Mouse (Mus musculus): ENCODE data around the gene Olfr461. TPM values are rescaled to one million over a fixed set of nuclear protein-coding genes. Genes with fewer than 3 reads are reported as not detected.
"Not testable (repeated sequence)": the region's sequence is repeated elsewhere in the genome, so short reads cannot be mapped to it uniquely, and the experiment has no call there.

Gene Olfr461
- not detected for total RNA-seq (2021)

- intact Hi-C loops (cut with DNase I) = no loop called here
- DNase-seq (ENCODE audit: extremely low spot score in 1 of 2, low spot score in 2 of 2) = no peak
Observed at GRCm38 (mm10) chr6:40554950-40555349, at the start of gene Olfr461. Gene Olfr461, minus strand, starts transcription at chr6:40555050.

- not testable (repeated sequence) for DNase-seq (ENCODE audit: extremely low spot score in 1 of 2, low spot score in 2 of 2)
Observed at GRCm38 (mm10) chr6:40598546-40598945, 43.7 kb upstream of the Olfr461 start.

GRCm38 (mm10) chr6:40594804-40595550 lies 40.1 kb upstream of the Olfr461 start:
- DNase-seq (ENCODE audit: extremely low spot score in 1 of 2, low spot score in 2 of 2) = no peak
- intact Hi-C loops (cut with DNase I) = no loop called here

More at GRCm38 (mm10) chr6:40598546-40598945, 43.7 kb upstream of the Olfr461 start:
- intact Hi-C loops (cut with DNase I) = not testable (repeated sequence)

- intact Hi-C loops (cut with DNase I) = no loop called here
- no peak for DNase-seq (ENCODE audit: extremely low spot score in 1 of 2, low spot score in 2 of 2)
Observed at GRCm38 (mm10) chr6:40588346-40588745, 33.5 kb upstream of the Olfr461 start.

- intact Hi-C loops (cut with DNase I) = no loop called here
- no peak for DNase-seq (ENCODE audit: extremely low spot score in 1 of 2, low spot score in 2 of 2)
Observed at GRCm38 (mm10) chr6:40585645-40586044, 30.8 kb upstream of the Olfr461 start, which contains the start of gene Clec5a. Gene Clec5a, minus strand, starts transcription at chr6:40585821.

- intact Hi-C loops (cut with DNase I) = no loop called here
- DNase-seq (ENCODE audit: extremely low spot score in 1 of 2, low spot score in 2 of 2) = no peak
Observed at GRCm38 (mm10) chr6:40584336-40584735, 29.5 kb upstream of the Olfr461 start.

GRCm38 (mm10) chr6:40576305-40576704 lies 21.5 kb upstream of the Olfr461 start:
- no peak for DNase-seq (ENCODE audit: extremely low spot score in 1 of 2, low spot score in 2 of 2)
- intact Hi-C loops (cut with DNase I) = no loop called here

GRCm38 (mm10) chr6:40573618-40574017 lies 18.8 kb upstream of the Olfr461 start:
- intact Hi-C loops (cut with DNase I) = no loop called here
- DNase-seq (ENCODE audit: extremely low spot score in 1 of 2, low spot score in 2 of 2) = no peak

- no peak for DNase-seq (ENCODE audit: extremely low spot score in 1 of 2, low spot score in 2 of 2)
- intact Hi-C loops (cut with DNase I) = no loop called here
Observed at GRCm38 (mm10) chr6:40569187-40569586, 14.3 kb upstream of the Olfr461 start, which contains the start of gene Olfr460. Gene Olfr460, plus strand, starts transcription at chr6:40569487.

- intact Hi-C loops (cut with DNase I) = no loop called here
Observed at GRCm38 (mm10) chr6:40544690-40545089, 10.2 kb downstream of the Olfr461 start.

GRCm38 (mm10) chr6:40519408-40519807 lies 35.4 kb downstream of the Olfr461 start, which contains the start of gene Prss37:
Gene Prss37, minus strand, starts transcription at chr6:40519508.
- intact Hi-C loops (cut with DNase I) = no loop called here
- no peak for DNase-seq (ENCODE audit: extremely low spot score in 1 of 2, low spot score in 2 of 2)

More at GRCm38 (mm10) chr6:40544690-40545089, 10.2 kb downstream of the Olfr461 start:
- DNase-seq (ENCODE audit: extremely low spot score in 1 of 2, low spot score in 2 of 2) = no peak

GRCm38 (mm10) chr6:40493229-40493628 lies 61.6 kb downstream of the Olfr461 start, which contains the start of gene Tas2r108:
Gene Tas2r108, plus strand, starts transcription at chr6:40493529.
- intact Hi-C loops (cut with DNase I) = no loop called here
- DNase-seq (ENCODE audit: extremely low spot score in 1 of 2, low spot score in 2 of 2) = no peak

Other genes starting within 250 kb of the Olfr461 start
- gene Agk, start 229.9 kb downstream of the Olfr461 start, total RNA-seq (2021) = 10 to 100 TPM; 60.6 to 62.3 TPM
- gene E330009J07Rik, start 118.9 kb downstream of the Olfr461 start, total RNA-seq (2021) = 10 to 100 TPM; 32.4 to 32.9 TPM
- gene Wee2, start 116.0 kb downstream of the Olfr461 start, total RNA-seq (2021) = under 1 TPM in 1 of 2 experiments, not detected in 1; 0.22 TPM
- 10 to 100 TPM; 28.0 to 32.6 TPM for gene Ssbp1, start 83.7 kb downstream of the Olfr461 start, total RNA-seq (2021)
- gene Tas2r137, start 63.8 kb downstream of the Olfr461 start, total RNA-seq (2021) = not detected
- not detected for gene Tas2r108, start 61.5 kb downstream of the Olfr461 start, total RNA-seq (2021)
- gene Prss37, start 35.5 kb downstream of the Olfr461 start, total RNA-seq (2021) = not detected
- gene Olfr460, start 14.4 kb upstream of the Olfr461 start, total RNA-seq (2021) = not detected
- under 1 TPM; 0.41 to 0.73 TPM for gene Clec5a, start 30.8 kb upstream of the Olfr461 start, total RNA-seq (2021)
- gene Tas2r138, start 58.3 kb upstream of the Olfr461 start, total RNA-seq (2021) = not detected
- gene Mgam, start 73.8 kb upstream of the Olfr461 start, total RNA-seq (2021) = under 1 TPM; 0.08 to 0.11 TPM

Data from left cerebral cortex, postnatal 10 days (tissue).